Mouse (Mus musculus): ENCODE data around the gene Ak3.
A peak's percentile ranks its signal among the peaks of the same experiment; 100 is the strongest.

Ak3 gene

DNA sequence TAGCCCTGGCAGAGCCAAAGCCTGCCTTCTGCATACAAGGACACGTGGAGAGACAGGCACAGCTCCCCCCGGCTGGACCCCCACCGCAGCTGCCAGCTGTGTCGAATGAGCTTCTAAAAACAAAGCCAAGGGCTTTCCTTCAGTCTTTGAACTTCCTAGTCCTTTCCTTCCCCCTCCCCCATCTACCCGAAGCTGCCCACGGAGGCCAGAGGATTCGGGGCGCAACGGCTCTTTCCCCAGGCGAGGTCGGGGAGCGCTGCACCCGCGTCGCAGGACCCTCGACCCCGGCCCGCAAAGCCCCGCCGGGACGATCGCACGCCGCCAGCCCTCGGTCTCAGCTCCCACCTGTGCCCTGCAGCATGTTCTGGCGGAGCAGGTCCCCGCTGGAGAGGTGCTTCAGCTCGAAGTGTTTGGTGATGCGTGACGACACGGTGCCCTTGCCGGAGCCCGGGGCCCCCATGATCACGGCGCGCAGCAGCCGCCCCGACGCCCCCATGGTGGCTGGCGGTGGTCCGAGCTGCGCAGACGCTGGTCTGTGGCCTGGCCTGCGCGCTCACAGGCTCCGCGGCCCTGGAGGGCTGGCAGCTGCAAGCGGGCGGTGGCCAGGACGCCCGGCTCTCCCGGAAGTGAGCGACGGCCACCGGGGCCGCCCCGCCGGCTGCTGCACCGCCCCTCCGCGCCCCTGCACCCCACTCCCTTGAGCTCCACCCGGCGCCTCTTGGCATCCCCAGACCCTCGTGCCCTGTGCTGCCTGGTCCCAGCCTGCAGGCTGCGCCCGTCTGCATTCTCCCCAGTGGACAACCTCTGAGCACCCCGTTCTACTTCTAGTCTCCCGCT lies at the start of gene Ak3:
Gene Ak3 (minus strand): TSS at position 628 of the 837 bp plus-strand sequence.
- DNase-seq (ENCODE audit: low spot score): peak; percentile 59

DNA sequence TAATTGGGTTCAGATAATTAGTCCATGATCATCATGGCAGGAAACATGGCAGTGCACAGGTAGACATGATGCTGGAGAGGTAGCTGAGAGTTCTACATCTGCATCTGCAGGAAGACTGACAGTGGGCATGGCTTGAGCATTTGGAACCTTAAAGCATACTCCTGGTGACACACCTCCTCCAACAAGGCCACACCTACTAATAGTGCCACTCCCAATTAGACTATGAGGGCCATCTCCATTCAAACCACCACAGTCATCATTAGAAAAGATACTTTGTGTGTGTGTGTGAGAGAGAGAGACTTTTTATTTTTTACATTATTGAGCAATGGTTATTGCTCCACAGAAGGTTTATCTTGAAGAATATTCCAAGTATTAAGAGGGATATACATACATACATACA lies 44.4 kb upstream of the Ak3 start:
- DNase-seq (ENCODE audit: low spot score): no peak

DNA sequence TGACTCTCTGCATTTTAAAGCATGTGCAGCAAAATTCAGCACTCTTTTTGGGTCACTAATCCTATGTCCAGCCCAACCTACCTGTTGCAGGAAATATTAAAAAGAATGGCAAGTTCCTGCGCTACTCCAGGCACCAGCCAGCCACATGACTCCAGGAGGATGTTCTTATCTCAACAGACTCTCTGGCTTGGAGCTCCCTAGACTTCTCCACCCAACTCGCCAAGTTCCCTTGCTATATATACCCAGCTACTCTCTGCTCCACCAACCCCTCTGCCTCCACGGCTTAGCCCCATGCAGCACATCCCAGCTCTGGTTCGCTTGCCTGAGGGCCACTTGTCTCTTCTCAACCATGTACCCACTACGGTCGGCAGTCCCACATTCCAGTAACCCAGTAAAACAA lies 40.9 kb upstream of the Ak3 start:
- no peak for DNase-seq (ENCODE audit: low spot score)

DNA sequence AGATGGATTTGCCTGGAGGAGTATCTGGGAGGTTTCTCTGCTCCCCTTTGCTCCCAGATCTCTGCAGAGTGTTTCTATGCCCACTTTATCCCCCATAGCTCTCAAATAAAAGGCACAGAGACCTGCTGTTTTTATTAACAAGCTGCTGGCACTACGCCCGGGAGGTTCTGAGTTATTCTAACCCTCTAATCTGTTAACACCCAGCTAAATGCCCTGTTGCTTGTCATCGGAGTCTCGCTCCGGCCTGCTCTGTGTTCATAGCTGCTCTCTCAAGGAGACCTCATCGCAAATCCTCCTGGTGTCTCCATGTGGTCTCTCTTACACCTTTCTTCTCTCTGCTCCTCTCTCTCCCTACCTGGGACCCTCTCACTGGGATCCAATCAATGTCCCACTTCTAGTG lies 27.0 kb upstream of the Ak3 start:
- no peak for DNase-seq (ENCODE audit: low spot score)

DNA sequence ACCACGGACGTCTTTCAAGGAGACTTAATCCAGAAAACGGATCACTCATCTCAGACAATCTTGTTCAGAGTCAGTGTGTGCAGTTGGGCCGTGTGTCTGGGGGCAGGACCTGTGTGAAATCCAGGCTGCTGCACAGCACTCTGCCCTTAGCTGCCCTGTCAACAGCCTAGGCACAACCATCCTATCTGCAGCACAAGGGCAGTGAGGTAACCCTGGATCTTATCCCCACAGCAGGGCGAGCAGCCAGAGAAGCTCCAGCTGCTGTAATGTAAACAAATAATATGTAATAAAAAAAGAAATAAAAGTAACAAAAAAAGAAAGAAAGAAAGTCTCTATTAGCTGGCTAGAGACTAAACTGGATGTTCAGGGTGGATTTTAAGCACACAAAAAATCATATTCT lies 21.4 kb upstream of the Ak3 start:
- DNase-seq (ENCODE audit: low spot score): no peak

DNA sequence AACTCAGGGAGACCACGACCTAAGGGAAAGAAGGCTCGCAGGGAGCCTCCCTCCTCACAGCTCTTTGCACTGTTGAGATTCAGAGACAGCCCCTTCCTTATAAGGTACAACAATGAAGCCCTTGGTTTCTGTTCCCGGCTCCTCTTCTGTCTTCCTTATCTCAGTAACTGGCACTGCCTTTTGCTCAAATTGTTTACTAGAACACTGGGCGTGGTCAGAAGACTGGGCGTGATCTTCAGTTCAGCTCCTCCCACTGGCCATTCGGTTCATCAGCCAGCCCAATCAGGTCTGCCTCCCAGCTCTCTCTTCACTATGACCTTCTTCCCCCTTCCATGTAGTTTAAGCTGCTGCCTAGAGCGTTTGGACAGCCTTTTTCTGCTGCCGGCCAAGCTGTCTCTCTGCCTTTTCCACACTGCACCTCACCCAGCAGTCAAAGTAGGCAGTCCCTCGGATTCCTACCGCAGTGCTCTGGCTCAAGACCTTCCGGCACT lies 19.3 kb upstream of the Ak3 start:
- DNase-seq (ENCODE audit: low spot score): peak; percentile 41

DNA sequence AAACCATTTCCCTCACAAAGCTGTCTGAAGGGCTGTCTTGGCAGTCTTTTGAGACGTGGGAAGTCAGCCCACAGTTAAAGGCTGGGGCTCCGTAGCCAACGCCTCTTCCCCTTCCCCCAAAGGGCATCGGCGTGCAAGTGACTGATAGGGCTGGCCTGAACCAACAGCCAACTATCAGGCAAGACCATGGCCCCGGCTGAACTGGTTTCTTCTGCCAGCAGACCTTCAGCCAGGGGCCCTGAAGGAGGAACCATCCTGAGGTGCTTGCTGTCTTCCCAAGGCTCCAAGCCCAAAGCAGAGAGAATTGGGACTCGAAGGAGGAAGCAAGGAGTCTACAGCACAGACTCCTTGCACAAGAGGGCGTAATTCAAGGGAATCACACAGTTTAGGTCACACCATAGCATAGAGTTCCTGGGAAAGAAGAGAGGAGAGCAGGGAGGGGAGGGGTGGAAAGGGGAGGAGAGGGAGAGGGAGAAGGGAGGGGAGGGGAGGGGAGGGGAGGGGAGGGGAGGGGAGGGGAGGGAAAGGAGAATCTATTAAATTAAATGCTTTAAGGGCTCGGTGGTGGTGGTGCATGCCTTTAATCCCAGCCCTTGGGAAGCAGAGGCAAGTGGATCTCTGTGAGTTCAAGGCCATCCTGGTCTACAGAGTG lies 16.8 kb upstream of the Ak3 start:
- peak; percentile 74 for DNase-seq (ENCODE audit: low spot score)

DNA sequence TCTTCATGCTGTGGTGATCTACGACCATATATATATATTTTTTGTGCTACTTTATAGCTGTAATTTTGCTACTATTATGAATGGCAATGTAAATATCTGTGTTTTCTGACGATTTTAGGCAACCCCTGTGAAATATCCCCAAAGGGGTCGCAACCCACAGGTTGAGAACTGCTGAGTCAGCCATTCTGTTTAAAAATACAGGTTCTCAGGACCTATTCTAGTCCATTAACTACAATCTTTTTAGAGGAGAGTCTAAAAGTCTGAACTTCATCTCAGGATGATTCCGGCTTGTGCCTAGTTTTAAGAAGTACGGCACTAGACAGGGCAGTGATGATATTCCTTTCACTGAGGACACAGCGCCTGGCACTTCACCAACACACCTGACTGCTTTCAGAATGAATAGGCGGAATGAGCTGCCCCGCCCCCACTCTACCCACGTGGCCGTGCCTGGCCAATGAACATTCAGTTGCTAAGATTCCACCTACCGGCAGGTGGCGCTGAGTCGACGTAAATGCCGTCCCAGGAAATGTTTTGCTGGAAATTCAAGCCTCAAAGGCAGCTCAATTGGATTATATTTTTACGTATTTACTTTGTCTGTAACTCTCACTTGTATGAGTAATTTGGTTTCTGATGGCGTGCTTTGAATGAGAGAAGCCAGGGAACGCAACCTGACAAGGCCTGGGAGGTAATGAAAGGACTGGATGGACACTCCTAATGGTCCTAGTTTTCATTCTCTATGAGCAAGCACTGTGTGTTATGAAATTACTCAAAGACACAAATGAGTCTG lies 16.0 kb upstream of the Ak3 start:
- DNase-seq (ENCODE audit: low spot score): peak; percentile 85

DNA sequence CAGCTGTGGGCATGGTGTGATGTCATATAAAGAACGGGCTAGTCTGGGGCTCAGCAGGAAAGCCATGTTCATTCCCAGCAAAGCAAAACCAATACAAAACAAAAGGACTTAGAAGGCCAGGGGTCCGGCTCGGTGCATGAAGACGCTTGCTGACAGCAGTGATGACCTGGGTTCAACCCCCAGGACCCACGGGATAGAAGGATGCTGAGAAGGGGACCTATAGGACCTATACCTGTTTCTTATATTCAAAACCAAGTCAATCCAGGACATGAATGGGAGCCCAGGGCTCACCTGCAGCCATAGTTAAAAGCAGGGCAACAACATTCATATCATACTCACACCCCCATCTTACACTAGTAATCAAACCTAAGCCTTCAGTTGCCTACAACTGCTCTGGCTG lies 15.2 kb upstream of the Ak3 start:
- DNase-seq (ENCODE audit: low spot score): no peak

DNA sequence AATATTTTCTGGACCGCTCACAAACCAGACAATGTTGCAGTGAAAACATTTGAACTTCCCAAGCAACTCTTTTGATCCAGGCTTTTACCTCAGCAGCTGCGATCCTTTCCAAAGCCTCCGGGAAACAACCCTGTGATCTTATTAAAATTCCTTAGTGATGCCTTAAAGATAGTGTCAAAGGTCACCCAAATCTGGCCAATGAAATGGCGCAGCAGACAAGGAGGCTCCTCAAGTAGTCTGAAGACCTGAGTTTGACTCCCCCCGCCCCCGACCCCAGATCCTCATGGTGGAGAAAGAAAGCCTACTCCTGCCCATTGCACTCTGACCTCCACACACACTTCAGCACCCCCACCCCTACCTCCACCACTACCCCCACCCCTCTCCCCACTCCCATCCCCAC lies 12.5 kb upstream of the Ak3 start:
- DNase-seq (ENCODE audit: low spot score): no peak

DNA sequence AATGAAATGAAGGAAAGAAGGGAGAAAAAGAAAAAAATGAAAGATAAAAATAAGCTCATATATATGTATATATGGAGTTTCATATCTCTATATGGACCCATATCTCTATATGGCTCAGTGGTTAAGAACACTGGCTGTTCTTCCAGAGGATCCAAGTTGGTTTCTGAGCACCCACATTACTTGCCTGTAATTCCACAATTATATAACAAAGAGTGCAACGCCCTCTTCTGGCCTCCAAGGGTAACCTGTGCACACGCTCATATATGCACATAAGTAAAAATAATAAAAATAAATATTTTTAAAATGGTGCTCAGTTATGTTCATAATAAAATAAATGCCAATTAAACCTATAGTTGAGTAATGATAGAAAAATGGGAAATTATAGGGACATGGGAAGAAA lies 11.9 kb upstream of the Ak3 start:
- no peak for DNase-seq (ENCODE audit: low spot score)

DNA sequence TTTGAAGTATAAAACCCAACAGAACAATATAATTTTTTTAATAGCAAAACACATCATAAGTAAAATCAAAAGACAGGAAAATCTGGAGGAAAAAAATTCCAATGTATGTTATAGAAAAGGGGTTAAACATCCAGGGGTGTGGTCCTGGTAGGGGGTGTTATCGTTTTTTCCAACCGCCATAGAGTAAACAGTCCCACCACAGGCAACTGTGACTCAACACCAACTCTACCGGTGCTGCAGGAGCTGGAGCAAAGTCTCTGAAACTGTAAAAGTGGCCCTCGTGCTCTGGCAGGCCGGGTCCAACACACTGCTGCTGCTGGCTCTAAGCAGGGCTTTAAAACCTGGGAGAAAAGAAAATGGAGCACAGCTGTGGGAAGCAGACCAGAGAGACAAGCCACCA lies 11.0 kb upstream of the Ak3 start:
- DNase-seq (ENCODE audit: low spot score): no peak

DNA sequence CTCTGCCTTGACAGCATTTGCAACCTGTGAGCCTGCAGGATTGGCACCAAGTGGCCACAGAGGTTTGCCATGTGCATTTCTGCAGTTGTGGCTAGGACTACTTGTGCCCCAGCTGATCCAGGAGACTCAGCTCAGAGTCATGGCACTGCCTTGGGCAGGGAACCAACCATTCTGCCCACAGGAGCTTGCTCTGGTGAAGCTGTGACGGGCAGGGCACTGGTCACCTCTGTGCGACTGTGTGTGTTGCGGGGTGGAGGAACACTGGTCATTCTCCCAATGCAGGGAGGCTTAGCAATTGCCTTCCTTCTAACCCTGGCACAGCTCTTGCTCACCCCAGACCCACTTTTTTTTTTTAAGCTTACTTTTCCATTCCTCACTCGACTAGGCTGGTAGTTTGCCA lies 7.7 kb upstream of the Ak3 start:
- no peak for DNase-seq (ENCODE audit: low spot score)

DNA sequence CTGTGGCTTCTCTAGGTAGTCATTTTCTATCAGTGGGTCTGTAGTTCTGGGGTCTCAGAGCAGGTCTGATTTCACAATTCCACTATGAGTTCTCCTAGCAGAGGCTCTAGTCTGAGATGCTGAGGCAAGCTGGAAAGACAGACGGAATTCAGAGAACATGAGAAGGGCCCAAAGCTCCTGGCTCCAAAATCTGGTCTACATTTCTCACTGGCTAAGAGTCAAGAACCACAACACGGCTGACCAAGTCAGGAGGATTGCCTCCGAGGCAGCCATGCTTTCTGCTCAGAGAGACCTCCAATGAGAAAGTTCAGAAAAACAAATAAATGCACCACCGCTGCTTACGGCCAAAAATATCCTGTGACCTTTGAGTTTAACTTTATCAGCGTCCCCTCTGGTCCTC lies 6.8 kb upstream of the Ak3 start:
- DNase-seq (ENCODE audit: low spot score): no peak

DNA sequence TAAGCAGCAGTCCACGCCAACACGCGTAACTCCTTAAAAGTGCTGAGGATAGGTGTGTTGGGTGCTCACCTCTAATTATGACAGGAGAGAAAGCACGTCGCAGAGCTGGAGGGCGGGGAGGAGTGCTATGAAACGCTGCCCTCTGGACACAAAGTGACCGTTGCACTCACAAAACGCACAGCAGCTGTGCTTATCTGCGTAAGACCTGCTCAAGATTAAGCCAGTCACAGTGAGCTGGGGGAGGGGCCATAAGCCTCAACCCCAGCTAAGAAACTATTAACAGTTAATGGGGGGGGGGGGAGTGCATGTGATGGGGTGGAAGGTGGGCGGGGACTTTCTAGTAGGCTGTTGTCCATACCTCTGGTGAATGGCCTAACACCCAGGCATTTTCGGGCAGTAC lies 5.0 kb upstream of the Ak3 start:
- no peak for DNase-seq (ENCODE audit: low spot score)

DNA sequence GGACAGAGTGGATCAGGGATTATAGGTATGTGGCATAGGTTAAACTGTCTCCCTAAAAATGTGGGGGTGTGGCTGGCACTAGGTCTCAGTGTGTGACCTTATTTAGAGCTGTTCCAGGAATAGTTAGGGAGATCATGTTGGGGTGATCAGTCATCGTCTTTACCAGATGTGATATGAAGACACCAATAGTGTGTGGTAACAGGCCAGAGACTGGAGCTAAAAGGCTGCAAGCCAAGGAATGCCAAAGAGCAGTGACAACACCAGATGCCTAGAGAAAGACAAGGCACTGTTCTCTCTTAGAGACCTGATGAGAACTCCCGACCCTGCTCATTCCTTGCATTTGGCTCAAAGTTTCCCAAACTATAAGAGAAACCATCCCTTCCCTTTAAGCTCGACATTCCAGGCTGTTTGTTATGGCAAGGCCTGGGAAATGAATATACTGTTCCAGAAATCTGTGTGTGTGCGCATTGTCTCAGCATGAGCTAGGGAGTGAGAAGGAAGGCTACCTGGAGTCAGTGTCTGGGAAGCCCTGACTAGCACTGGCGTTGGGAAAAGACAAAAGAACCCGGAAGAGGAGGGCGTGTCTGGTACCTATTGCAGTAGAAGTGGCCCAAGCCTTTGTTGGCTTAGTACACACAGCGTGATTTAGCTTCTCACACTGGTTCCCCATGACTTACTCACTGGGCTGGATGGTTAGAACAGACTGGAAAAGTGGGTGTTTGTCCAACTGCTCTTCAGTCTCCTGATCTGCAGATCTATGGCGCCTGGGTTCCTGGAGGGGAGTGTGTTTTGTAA lies 2.6 kb upstream of the Ak3 start:
- DNase-seq (ENCODE audit: low spot score): no peak

DNA sequence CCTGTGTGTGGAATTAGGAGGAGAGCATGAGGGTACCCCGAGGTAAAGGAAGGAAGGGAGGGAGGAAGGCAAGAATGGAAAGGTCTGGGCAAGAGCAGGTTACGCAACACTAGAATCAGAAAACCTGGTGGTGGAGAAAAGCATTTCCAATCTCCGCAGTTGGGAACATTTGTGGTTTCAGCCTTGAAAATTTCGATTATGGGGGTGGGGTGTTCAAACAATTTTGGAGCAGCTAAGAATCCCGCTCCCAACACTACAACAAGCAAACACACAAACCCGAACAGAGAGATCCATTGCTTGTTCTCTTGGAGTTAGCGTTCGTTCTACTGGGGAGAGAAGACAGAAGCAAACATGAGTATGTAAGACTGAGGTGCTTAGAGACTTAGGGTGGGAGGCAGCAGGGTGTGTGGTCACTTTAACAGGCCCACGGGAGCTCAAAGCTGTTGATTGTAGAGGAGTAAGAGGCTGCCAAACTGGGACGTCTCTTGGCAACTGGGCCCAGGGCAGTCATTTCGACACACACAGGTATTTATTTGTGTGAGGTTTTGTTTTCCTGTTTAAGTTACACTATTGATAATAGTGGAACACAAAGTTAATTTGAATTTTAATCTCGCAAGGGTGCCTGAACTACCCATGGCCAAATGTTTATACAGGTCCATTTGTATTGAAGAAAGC lies 1.8 kb upstream of the Ak3 start:
- no peak for DNase-seq (ENCODE audit: low spot score)

DNA sequence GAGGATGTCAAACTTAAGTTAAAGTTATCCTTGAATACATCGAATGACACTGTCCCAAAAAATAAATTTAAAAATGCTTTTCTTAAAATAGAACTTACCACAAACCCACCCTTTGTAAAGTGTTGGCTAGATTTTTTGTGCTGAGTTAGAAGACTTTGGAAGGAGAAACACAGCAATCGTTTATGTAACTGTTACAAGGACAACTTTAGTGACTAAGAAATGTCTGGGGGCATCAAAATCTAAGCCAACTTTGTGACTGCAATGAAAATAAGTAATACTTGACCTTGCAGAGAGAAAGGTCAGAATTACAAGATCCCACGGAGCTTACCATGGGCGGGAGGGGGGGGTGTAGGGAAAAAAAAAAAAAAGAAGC lies 814 bp downstream of the Ak3 start:
- DNase-seq (ENCODE audit: low spot score): no peak

DNA sequence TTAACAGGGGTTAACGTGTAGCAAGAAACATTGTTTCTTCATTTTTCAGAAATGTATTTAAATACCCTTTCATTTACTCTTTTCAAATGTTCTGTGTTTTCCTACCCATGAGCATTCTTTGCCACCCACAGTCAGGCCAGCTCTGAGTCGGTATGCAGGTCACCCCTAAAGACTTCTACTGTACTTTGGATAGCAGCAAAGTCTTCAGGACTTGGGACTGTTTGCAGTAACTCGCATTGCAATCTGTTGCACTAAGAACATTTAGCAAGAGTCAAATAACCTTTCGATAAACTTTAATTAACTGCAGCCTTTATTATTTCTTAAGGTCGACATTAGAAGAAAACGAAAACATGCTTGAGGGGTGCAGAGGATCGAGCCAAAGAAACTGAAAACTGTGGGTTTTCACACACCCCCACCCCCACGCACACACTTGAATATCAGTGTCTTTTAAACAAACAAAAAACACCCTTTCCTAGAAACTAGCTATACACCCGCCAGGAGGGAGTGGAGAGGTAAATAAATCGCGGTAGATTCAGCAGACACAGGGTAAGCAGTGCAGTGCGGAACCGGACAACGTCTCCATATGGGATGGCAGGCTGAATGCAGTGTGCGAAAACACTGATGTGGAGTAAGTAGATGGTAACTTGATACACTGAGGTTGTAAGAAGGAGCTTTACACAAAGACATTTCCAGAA lies 1.7 kb downstream of the Ak3 start:
- no peak for DNase-seq (ENCODE audit: low spot score)

DNA sequence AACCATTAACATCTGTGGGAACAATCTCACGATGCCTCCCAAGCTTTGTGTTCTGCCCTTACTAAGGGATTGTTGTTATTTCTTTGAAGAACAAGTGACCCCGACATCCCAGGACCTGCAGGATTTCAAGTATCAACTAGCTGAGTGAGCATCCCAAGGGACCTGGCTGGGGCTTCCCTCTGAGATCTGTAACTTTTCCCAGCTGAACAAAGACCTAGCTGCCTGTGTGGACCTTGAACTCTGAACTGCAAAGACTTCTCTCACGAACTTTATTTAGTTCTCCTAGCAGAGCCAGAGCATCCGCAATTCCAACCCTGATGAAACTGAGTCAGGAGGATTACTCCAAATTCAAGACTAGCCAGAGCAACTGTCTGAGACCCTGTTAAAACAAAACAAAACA lies 2.4 kb downstream of the Ak3 start:
- no peak for DNase-seq (ENCODE audit: low spot score)

DNA sequence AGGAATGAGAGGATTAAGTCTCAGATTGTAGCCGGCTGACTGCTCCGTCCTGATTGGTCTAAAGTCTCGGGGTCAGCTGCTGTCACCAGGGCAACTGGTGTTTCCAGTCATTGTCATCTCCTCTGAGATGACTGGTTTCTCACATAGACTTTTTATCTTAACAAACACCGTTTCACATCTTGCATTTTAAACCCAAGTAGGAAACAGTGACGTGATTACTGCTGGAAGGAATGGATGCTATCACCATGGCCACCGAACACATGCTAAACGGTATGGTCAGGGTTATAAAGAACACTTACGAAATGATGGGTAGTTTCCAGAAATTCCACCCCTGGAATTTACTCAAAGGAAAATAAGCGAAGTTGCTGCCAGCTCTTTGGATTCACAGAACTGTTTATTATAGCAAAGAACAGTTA lies 3.4 kb downstream of the Ak3 start:
- no peak for DNase-seq (ENCODE audit: low spot score)
